Mouse (Mus musculus) neural tube, embryonic 15.5 days (tissue): ENCODE data around the gene Hdac7. TPM values are rescaled to one million over a fixed set of nuclear protein-coding genes. Genes with fewer than 3 reads are reported as not detected.

ENCODE experiments used
- ATAC-seq: fragments of 200-750 bp; cut with Nextera tagmentation; 2 replicates; pipeline ENCODE4 v1.8.0; 2017; ENCODE audit warnings: mild to moderate bottlenecking, moderate TSS enrichment, moderate library complexity; ENCODE audit not compliant: low FRiP score
- H3K27ac ChIP-seq: fragments of 300-500 bp; sonication (generic); replicated peaks from 2 replicates; pipeline ENCODE4 v1.5.1; 2015; ENCODE audit warnings: mild to moderate bottlenecking, inconsistent platforms
- H3K27me3 ChIP-seq: fragments of 300-500 bp; sonication (generic); replicated peaks from 2 replicates; pipeline ENCODE4 v1.6.1; 2015; ENCODE audit warnings: inconsistent platforms
- H3K36me3 ChIP-seq: fragments of 300-500 bp; sonication (generic); 2 replicates; pipeline ENCODE4 v1.6.1; 2015; ENCODE audit warnings: inconsistent platforms
- H3K4me1 ChIP-seq: fragments of 300-500 bp; sonication (generic); 2 replicates; pipeline ENCODE4 v1.6.1; 2015; ENCODE audit warnings: inconsistent platforms
- H3K4me2 ChIP-seq: fragments of 300-500 bp; sonication (generic); 2 replicates; pipeline ENCODE4 v1.6.1; 2015; ENCODE audit warnings: inconsistent platforms, mild to moderate bottlenecking, moderate library complexity
- H3K4me3 ChIP-seq: fragments of 300-500 bp; sonication (generic); replicated peaks from 2 replicates; pipeline ENCODE4 v1.5.1; 2015; ENCODE audit warnings: mild to moderate bottlenecking, inconsistent platforms
- H3K9ac ChIP-seq: fragments of 300-500 bp; sonication (generic); replicated peaks from 2 replicates; pipeline ENCODE4 v1.6.1; 2015; ENCODE audit warnings: mild to moderate bottlenecking, inconsistent platforms
- H3K9me3 ChIP-seq: fragments of 300-500 bp; sonication (generic); replicated peaks from 2 replicates; pipeline ENCODE4 v1.6.1; 2016; ENCODE audit warnings: inconsistent platforms
- WGBS: fragments of 180-500 bp; shearing (Covaris S2); methylation state at CpG from one replicate; pipeline ENCODE4 v1.1.7; 2015; ENCODE audit warnings: mixed read lengths; 5-methylcytosine and 5-hydroxymethylcytosine counted together
- polyA plus RNA-seq: library from polyadenylated mRNA; unstranded; fragments of >200 nt; fragmentation: Nextera tagmentation; extraction: Ambion mirVana; gene quantifications from 2 replicates; pipeline ENCODE4 v1.2.1, GENCODE M21; 2015

Gene Hdac7
- polyA plus RNA-seq, 1 experiment from 2014 or later = 26.5 TPM

- H3K4me1 ChIP-seq = peaks cover 23% of the 10 kb centered on the region
- no peak overlapping the region for H3K4me2 ChIP-seq
- ATAC-seq = no peak
- H3K27ac ChIP-seq = no peak overlapping the region
- no peak overlapping the region for H3K4me3 ChIP-seq
- H3K9ac ChIP-seq = no peak overlapping the region
- H3K36me3 ChIP-seq = peaks cover 24% of the 10 kb centered on the region
- WGBS = 82% methylated on average over 9 of the region's 9 CpGs
- no peaks in the 10 kb centered on the region for H3K9me3 ChIP-seq
- H3K27me3 ChIP-seq = no peaks in the 10 kb centered on the region
Measured at GRCm38 (mm10) chr15:97760006-97760405, 84.3 kb downstream of the Hdac7 start.

- Histone ChIP-seq H3K9ac (no peak overlapping the region), H3K27me3 (no peaks in the 10 kb centered on the region), H3K9me3 (no peaks in the 10 kb centered on the region), H3K27ac (no peak overlapping the region), H3K4me2 (no peak overlapping the region), H3K4me1 (peaks cover 15% of the 10 kb centered on the region), H3K4me3 (no peak overlapping the region), H3K36me3 (peaks cover 21% of the 10 kb centered on the region)
- no peak for ATAC-seq
- WGBS = 53% methylated on average over 8 of the region's 8 CpGs
Measured at GRCm38 (mm10) chr15:97755361-97755760, 88.9 kb downstream of the Hdac7 start.

GRCm38 (mm10) chr15:97754476-97754875, 89.8 kb downstream of the Hdac7 start:
- H3K27ac ChIP-seq = no peak overlapping the region
- H3K4me2 ChIP-seq = no peak overlapping the region
- no peak overlapping the region for H3K4me3 ChIP-seq
- 61% methylated on average over 6 of the region's 6 CpGs for WGBS
- no peak for ATAC-seq
- no peak overlapping the region for H3K9ac ChIP-seq
- peaks cover 20% of the 10 kb centered on the region for H3K4me1 ChIP-seq
- peaks cover 17% of the 10 kb centered on the region for H3K36me3 ChIP-seq
- no peaks in the 10 kb centered on the region for H3K9me3 ChIP-seq
- H3K27me3 ChIP-seq = no peaks in the 10 kb centered on the region

- H3K4me1 ChIP-seq = peaks cover 20% of the 10 kb centered on the region
- 96% methylated on average over 5 of the region's 5 CpGs for WGBS
Measured at GRCm38 (mm10) chr15:97752491-97752890, 91.8 kb downstream of the Hdac7 start.

GRCm38 (mm10) chr15:97751676-97752075, 92.6 kb downstream of the Hdac7 start:
- Histone ChIP-seq H3K9me3 (no peaks in the 10 kb centered on the region), H3K4me1 (peaks cover 20% of the 10 kb centered on the region), H3K9ac (no peak overlapping the region), H3K4me2 (no peak overlapping the region), H3K4me3 (no peak overlapping the region), H3K36me3 (no peaks in the 10 kb centered on the region), H3K27me3 (no peaks in the 10 kb centered on the region), H3K27ac (no peak overlapping the region)
- 83% methylated on average over 2 of the region's 2 CpGs for WGBS
- no peak for ATAC-seq

More at GRCm38 (mm10) chr15:97752491-97752890, 91.8 kb downstream of the Hdac7 start:
- no peak overlapping the region for H3K4me2 ChIP-seq
- no peak overlapping the region for H3K27ac ChIP-seq
- no peaks in the 10 kb centered on the region for H3K9me3 ChIP-seq
- no peaks in the 10 kb centered on the region for H3K27me3 ChIP-seq
- H3K36me3 ChIP-seq = 0 out of 2 replicates have a peak, but pooled peaks cover under 1% of the 10 kb centered on the region
- no peak for ATAC-seq
- H3K4me3 ChIP-seq = no peak overlapping the region
- H3K9ac ChIP-seq = no peak overlapping the region

GRCm38 (mm10) chr15:97750697-97751096, 93.6 kb downstream of the Hdac7 start:
- Histone ChIP-seq H3K4me2 (peak overlapping the region; percentile 6; the same call in 1 of the 2 replicates), H3K27me3 (no peaks in the 10 kb centered on the region), H3K36me3 (no peaks in the 10 kb centered on the region), H3K27ac (peak overlapping the region; percentile 54), H3K4me1 (peaks cover 17% of the 10 kb centered on the region), H3K9me3 (no peaks in the 10 kb centered on the region), H3K9ac (0 out of 2 replicates have a peak overlapping the region, but pooled peaks have one; percentile 5), H3K4me3 (no peak overlapping the region)
- peak; percentile 77 for ATAC-seq
- 15% methylated on average over 12 of the region's 12 CpGs for WGBS

GRCm38 (mm10) chr15:97749841-97750240, 94.5 kb downstream of the Hdac7 start:
- peaks cover 21% of the 10 kb centered on the region for H3K4me1 ChIP-seq
- no peaks in the 10 kb centered on the region for H3K36me3 ChIP-seq
- H3K27ac ChIP-seq = peak overlapping the region; percentile 54; the same call in 1 of the 2 replicates
- WGBS = 89% methylated on average over 13 of the region's 13 CpGs
- H3K4me3 ChIP-seq = no peak overlapping the region
- no peak for ATAC-seq
- H3K4me2 ChIP-seq = no peak overlapping the region
- H3K27me3 ChIP-seq = no peaks in the 10 kb centered on the region
- no peaks in the 10 kb centered on the region for H3K9me3 ChIP-seq
- H3K9ac ChIP-seq = no peak overlapping the region

- Histone ChIP-seq H3K9ac (no peak overlapping the region), H3K27me3 (no peaks in the 10 kb centered on the region), H3K36me3 (no peaks in the 10 kb centered on the region), H3K27ac (no peak overlapping the region), H3K4me1 (peaks cover 23% of the 10 kb centered on the region), H3K9me3 (no peaks in the 10 kb centered on the region), H3K4me2 (no peak overlapping the region), H3K4me3 (no peak overlapping the region)
- WGBS = 97% methylated on average over 9 of the region's 9 CpGs
- no peak for ATAC-seq
Measured at GRCm38 (mm10) chr15:97749397-97749796, 94.9 kb downstream of the Hdac7 start.

- no peak overlapping the region for H3K4me3 ChIP-seq
- 89% methylated on average over 4 of the region's 4 CpGs for WGBS
- no peak overlapping the region for H3K4me2 ChIP-seq
- no peak overlapping the region for H3K27ac ChIP-seq
- H3K9me3 ChIP-seq = no peaks in the 10 kb centered on the region
- no peak overlapping the region for H3K9ac ChIP-seq
- H3K27me3 ChIP-seq = no peaks in the 10 kb centered on the region
- peaks cover 23% of the 10 kb centered on the region for H3K4me1 ChIP-seq
- no peaks in the 10 kb centered on the region for H3K36me3 ChIP-seq
- ATAC-seq = no peak
Measured at GRCm38 (mm10) chr15:97748964-97749363, 95.3 kb downstream of the Hdac7 start.

GRCm38 (mm10) chr15:97748309-97748708, 96.0 kb downstream of the Hdac7 start:
- no peak for ATAC-seq
- Histone ChIP-seq H3K27ac (no peak overlapping the region), H3K4me1 (peaks cover 23% of the 10 kb centered on the region), H3K9ac (no peak overlapping the region), H3K4me2 (no peak overlapping the region), H3K36me3 (no peaks in the 10 kb centered on the region), H3K27me3 (no peaks in the 10 kb centered on the region), H3K9me3 (no peaks in the 10 kb centered on the region), H3K4me3 (no peak overlapping the region)
- WGBS = 34% methylated on average over 10 of the region's 10 CpGs

- Histone ChIP-seq H3K4me1 (peaks cover 23% of the 10 kb centered on the region), H3K36me3 (no peaks in the 10 kb centered on the region), H3K27ac (no peak overlapping the region), H3K9ac (no peak overlapping the region), H3K4me2 (no peak overlapping the region), H3K27me3 (no peaks in the 10 kb centered on the region), H3K9me3 (no peaks in the 10 kb centered on the region), H3K4me3 (no peak overlapping the region)
- no peak for ATAC-seq
- WGBS = 92% methylated on average over 4 of the region's 4 CpGs
Measured at GRCm38 (mm10) chr15:97747486-97747885, 96.8 kb downstream of the Hdac7 start.

- Histone ChIP-seq H3K4me1 (peaks cover 26% of the 10 kb centered on the region), H3K4me3 (no peak overlapping the region), H3K9ac (no peak overlapping the region), H3K27me3 (no peaks in the 10 kb centered on the region), H3K27ac (no peak overlapping the region), H3K4me2 (no peak overlapping the region), H3K9me3 (no peaks in the 10 kb centered on the region), H3K36me3 (no peaks in the 10 kb centered on the region)
- no peak for ATAC-seq
- WGBS = 96% methylated on average over 24 of the region's 24 CpGs
Measured at GRCm38 (mm10) chr15:97746748-97747147, 97.6 kb downstream of the Hdac7 start.

- H3K4me3 ChIP-seq = no peak overlapping the region
- H3K27ac ChIP-seq = no peak overlapping the region
- no peaks in the 10 kb centered on the region for H3K27me3 ChIP-seq
- no peaks in the 10 kb centered on the region for H3K9me3 ChIP-seq
- no peak overlapping the region for H3K4me2 ChIP-seq
- peaks cover 26% of the 10 kb centered on the region for H3K4me1 ChIP-seq
- no peak for ATAC-seq
- no peak overlapping the region for H3K9ac ChIP-seq
- WGBS = 94% methylated on average over 10 of the region's 10 CpGs
- H3K36me3 ChIP-seq = no peaks in the 10 kb centered on the region
Measured at GRCm38 (mm10) chr15:97746278-97746677, 98.0 kb downstream of the Hdac7 start.
